Mouse (Mus musculus): Measurements from ENCODE around the gene A630023A22Rik. TPM values are rescaled to one million over a fixed set of nuclear protein-coding genes. Genes with fewer than 3 reads are reported as not detected.

Gene A630023A22Rik
- polyA plus RNA-seq, 1 experiment from 2014 or later: not detected

DNA sequence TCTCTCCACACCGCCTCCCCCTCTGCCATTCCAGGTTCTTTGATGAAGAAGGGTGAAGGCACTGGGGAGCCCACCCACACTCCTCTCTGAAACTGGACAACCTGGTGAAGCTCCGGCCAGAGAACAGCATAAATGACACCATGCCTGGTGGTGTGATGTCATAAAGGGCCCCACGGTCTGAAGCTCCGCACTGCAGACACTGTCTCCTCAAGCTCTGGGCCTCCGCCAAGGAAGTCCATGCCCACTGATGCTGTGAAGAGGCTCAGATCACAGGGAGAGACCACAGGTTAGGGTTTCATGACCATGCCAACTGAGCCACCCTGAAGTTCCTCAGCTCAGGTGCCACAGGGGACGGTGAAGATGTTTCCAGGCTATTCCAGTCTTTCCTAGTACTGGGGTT is 50.0 kb downstream of the A630023A22Rik start, which contains the start of gene Antxrl:
TSS of gene Antxrl (plus strand) at position 192 of the 400 bp plus-strand sequence.
- DNase-seq: no peak
- no peaks in the 10 kb centered on the region for H3K9me3 ChIP-seq (ENCODE audit: low read depth, low read length)
- no peaks in the 10 kb centered on the region for H3K27me3 ChIP-seq (ENCODE audit: insufficient read depth, low read length)
- H3K36me3 ChIP-seq (ENCODE audit: insufficient read depth): no peaks in the 10 kb centered on the region
- WGBS: 86% methylated on average over 6 of the region's 6 CpGs
- no peak for ATAC-seq (ENCODE audit: insufficient read depth)
- no peak within 1 kb of the TSS for H3K9ac ChIP-seq
- H3K4me2 ChIP-seq: no peak within 1 kb of the TSS
- H3K27ac ChIP-seq (ENCODE audit: low read depth): no peak within 1 kb of the TSS
- no peak for TF ChIP-seq CTCF (IDR thresholded peaks at IDR 0.05; ENCODE audit: low read depth)
- H3K4me3 ChIP-seq (ENCODE audit: low read depth, low read length): no peak within 1 kb of the TSS
- H3K4me1 ChIP-seq (ENCODE audit: insufficient read depth): no peaks in the 10 kb centered on the region

DNA sequence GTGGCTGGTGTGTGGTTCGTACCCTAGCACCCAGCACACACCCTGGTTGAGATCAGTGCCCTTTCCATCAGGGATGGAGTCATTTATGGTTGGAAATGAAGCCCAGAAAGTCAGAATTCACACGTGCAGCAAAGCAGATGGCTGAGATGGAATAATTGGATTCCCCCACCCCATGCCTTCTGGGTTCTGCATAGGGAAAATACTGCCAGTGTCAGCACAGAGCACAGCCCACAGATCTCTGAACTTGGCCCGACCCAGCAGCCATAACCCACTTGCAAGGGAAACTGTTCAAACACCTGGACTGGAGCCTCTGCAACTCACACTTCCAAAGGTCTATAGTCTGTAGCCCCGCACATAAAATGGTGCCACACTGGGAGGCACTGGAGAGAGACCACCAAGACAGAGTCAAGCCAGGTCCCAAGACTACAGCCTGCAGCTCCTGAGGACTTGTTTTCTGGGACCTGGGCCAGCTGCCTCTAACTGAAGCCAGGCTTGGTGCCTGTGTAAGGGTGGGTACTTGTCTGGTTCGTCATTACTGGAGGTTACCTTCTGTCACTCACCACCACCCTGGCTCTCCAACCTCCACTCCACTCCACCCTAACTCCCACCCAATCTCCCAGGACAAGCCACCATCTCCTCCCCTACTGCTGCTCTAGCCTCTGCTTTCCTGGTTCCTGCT is 52.3 kb downstream of the A630023A22Rik start:
- 70% methylated on average over 5 of the region's 5 CpGs for WGBS
- no peak for DNase-seq
- Histone ChIP-seq H3K9me3 (ENCODE audit: low read depth, low read length) (no peaks in the 10 kb centered on the region), H3K27ac (ENCODE audit: low read depth) (no peak overlapping the region), H3K27me3 (ENCODE audit: insufficient read depth, low read length) (no peaks in the 10 kb centered on the region), H3K4me2 (no peak overlapping the region), H3K4me3 (ENCODE audit: low read depth, low read length) (no peak overlapping the region), H3K9ac (no peak overlapping the region), H3K36me3 (ENCODE audit: insufficient read depth) (no peaks in the 10 kb centered on the region), H3K4me1 (ENCODE audit: insufficient read depth) (no peaks in the 10 kb centered on the region)
- TF ChIP-seq CTCF (IDR thresholded peaks at IDR 0.05; ENCODE audit: low read depth): no peak
- ATAC-seq (ENCODE audit: insufficient read depth): no peak

DNA sequence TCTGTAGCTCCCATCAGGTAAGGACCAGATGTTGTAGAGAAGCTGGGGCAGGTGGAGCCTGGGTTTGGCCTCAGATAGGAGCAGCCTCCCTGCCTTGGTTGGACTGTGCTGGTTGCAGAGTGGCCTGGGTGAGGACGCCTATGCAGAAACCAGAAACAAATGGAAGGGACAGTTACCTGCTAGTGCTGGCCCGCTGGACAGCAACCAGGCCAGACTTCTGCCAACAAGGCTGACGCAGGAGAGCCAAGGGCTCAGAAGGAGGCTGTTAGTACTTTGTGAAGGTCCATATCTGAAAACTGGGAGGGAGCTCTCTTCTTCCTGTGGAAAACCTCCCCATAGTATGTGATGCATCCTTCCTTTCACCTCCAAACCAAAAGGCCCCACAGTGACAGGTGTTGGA is 59.2 kb downstream of the A630023A22Rik start:
- no peaks in the 10 kb centered on the region for H3K9me3 ChIP-seq (ENCODE audit: low read depth, low read length)
- DNase-seq (no peak), ATAC-seq (ENCODE audit: insufficient read depth) (no peak)
- H3K27ac ChIP-seq (ENCODE audit: low read depth): no peak overlapping the region
- H3K4me3 ChIP-seq (ENCODE audit: low read depth, low read length): no peak overlapping the region
- 50% methylated on average over 3 of the region's 3 CpGs for WGBS
- H3K36me3 ChIP-seq (ENCODE audit: insufficient read depth): no peaks in the 10 kb centered on the region
- no peak for TF ChIP-seq CTCF (IDR thresholded peaks at IDR 0.05; ENCODE audit: low read depth)
- H3K9ac ChIP-seq: no peak overlapping the region
- H3K4me2 ChIP-seq: no peak overlapping the region
- H3K27me3 ChIP-seq (ENCODE audit: insufficient read depth, low read length): no peaks in the 10 kb centered on the region
- no peaks in the 10 kb centered on the region for H3K4me1 ChIP-seq (ENCODE audit: insufficient read depth)

DNA sequence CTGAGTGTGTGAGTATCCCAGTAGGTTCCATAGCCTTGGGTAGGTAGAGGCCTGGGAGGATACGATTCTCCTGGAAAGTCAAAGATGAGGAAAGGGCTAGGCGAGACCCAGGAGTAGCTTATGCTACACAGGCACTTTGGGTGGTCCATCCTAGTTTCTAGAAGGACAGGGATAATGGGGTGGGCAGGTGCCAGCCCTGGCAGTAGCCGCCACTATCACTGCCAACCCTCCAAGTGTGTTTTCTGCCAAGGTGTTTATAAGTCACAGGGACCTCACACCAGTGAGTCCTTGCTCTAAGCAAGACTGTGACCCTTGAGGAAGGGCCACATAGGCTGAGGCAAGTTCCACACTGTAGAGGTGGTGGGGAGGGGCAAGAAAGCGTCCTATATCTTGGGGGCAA is 61.3 kb downstream of the A630023A22Rik start:
- WGBS: 71% methylated on average over 4 of the region's 4 CpGs
- no peak for DNase-seq
- no peaks in the 10 kb centered on the region for H3K9me3 ChIP-seq (ENCODE audit: low read depth, low read length)
- H3K4me3 ChIP-seq (ENCODE audit: low read depth, low read length): no peak overlapping the region
- no peak overlapping the region for H3K4me2 ChIP-seq
- no peak for ATAC-seq (ENCODE audit: insufficient read depth)
- H3K4me1 ChIP-seq (ENCODE audit: insufficient read depth): no peaks in the 10 kb centered on the region
- no peaks in the 10 kb centered on the region for H3K36me3 ChIP-seq (ENCODE audit: insufficient read depth)
- no peaks in the 10 kb centered on the region for H3K27me3 ChIP-seq (ENCODE audit: insufficient read depth, low read length)
- TF ChIP-seq CTCF (IDR thresholded peaks at IDR 0.05; ENCODE audit: low read depth): no peak
- H3K27ac ChIP-seq (ENCODE audit: low read depth): no peak overlapping the region
- H3K9ac ChIP-seq: no peak overlapping the region

DNA sequence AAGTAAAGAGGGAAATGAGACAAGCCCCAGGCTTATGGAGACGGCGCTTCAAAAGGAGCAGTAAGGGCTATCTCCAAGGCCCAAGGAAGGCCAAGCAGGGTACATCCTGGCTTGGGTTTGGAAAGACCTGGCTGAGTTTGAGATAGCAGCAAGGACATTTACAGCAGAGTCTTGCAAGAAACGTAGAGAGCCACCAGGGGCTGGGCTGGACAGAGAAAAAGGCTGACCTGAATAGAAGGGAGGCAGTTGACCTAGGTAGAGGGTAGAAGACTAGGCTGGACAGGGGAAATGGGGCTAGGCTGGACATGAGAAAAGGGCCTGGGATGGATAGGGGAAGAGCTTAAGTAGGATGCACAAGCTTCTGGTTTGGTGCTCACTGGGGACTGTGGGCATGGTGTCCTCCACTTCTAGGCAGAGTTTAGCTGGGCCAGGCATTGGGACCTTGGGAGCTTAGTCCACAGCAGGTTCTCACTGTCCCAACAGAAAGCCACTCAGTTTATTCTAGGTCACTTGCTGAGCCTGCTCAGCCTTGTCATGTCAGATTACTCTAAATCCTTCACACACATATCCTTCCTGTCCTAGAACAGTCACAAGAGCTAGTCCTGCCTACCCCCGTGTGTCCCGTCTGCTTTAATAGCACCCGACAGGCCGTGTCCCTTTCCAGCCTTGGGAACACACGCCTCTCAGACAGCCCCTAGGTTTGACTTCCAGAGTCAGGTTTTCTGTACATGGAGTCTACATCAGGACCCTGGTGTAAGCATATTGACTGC is 68.5 kb downstream of the A630023A22Rik start:
- H3K27ac ChIP-seq (ENCODE audit: low read depth): no peak overlapping the region
- H3K9me3 ChIP-seq (ENCODE audit: low read depth, low read length): no peaks in the 10 kb centered on the region
- no peaks in the 10 kb centered on the region for H3K36me3 ChIP-seq (ENCODE audit: insufficient read depth)
- DNase-seq: no peak
- ATAC-seq (ENCODE audit: insufficient read depth): no peak
- no peak overlapping the region for H3K9ac ChIP-seq
- 82% methylated on average over 8 of the region's 8 CpGs for WGBS
- H3K4me1 ChIP-seq (ENCODE audit: insufficient read depth): no peaks in the 10 kb centered on the region
- no peak overlapping the region for H3K4me3 ChIP-seq (ENCODE audit: low read depth, low read length)
- H3K4me2 ChIP-seq: no peak overlapping the region
- H3K27me3 ChIP-seq (ENCODE audit: insufficient read depth, low read length): no peaks in the 10 kb centered on the region
- TF ChIP-seq CTCF (IDR thresholded peaks at IDR 0.05; ENCODE audit: low read depth): no peak

DNA sequence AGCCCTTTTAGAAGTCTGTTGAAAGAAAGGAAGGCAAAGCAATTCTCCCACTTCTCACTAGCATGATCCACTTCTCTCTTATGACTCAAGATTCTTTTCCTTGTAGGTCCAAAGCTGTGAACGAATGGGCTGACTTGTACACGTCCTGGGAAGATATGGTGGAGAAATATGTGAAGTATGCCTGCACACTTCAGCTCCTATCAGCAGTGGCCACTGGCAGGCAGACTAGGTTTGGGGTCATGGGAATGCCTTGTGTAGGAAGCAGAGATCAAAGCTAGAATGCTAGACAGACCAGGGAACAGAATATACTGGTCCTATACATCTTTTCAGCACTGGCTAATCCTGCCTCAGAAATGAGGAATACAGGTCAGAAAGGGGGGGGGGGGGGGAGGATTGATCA is 75.8 kb downstream of the A630023A22Rik start:
- no peak for ATAC-seq (ENCODE audit: insufficient read depth)
- Histone ChIP-seq H3K9ac (no peak overlapping the region), H3K27me3 (ENCODE audit: insufficient read depth, low read length) (no peaks in the 10 kb centered on the region), H3K27ac (ENCODE audit: low read depth) (no peak overlapping the region), H3K4me1 (ENCODE audit: insufficient read depth) (no peaks in the 10 kb centered on the region), H3K36me3 (ENCODE audit: insufficient read depth) (no peaks in the 10 kb centered on the region), H3K9me3 (ENCODE audit: low read depth, low read length) (no peaks in the 10 kb centered on the region), H3K4me3 (ENCODE audit: low read depth, low read length) (no peak overlapping the region), H3K4me2 (no peak overlapping the region)
- DNase-seq: no peak
- WGBS: 20% methylated on average over 2 of the region's 2 CpGs
- TF ChIP-seq CTCF (IDR thresholded peaks at IDR 0.05; ENCODE audit: low read depth): no peak

DNA sequence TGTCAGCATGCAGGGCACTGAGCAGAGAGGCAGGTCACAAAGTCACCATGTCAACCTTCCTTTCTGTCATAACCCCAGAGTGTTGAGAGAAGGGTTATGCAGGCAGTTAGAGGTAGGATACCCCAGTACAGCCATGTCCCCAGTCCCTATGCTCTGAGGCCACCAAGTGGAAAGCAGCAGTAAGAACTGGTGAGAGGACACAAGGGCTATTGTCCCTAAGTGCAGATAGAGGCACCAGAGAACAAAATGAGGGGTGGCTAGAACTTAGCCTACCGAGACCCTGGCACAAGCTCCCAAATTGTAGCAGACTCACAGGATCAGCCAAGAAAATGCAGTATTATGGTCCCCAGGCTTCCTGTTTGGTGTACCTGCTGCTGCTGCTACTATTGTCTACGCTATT is 85.6 kb downstream of the A630023A22Rik start:
- H3K27me3 ChIP-seq (ENCODE audit: insufficient read depth, low read length): no peaks in the 10 kb centered on the region
- no peaks in the 10 kb centered on the region for H3K4me1 ChIP-seq (ENCODE audit: insufficient read depth)
- H3K9ac ChIP-seq: no peak overlapping the region
- WGBS: 79% methylated on average over 2 of the region's 2 CpGs
- no peak overlapping the region for H3K4me3 ChIP-seq (ENCODE audit: low read depth, low read length)
- ATAC-seq (ENCODE audit: insufficient read depth) (no peak), DNase-seq (no peak)
- no peaks in the 10 kb centered on the region for H3K36me3 ChIP-seq (ENCODE audit: insufficient read depth)
- H3K9me3 ChIP-seq (ENCODE audit: low read depth, low read length): no peaks in the 10 kb centered on the region
- H3K4me2 ChIP-seq: no peak overlapping the region
- H3K27ac ChIP-seq (ENCODE audit: low read depth): no peak overlapping the region
- TF ChIP-seq CTCF (IDR thresholded peaks at IDR 0.05; ENCODE audit: low read depth): no peak

All from lung, embryonic 14.5 days (tissue).